10 mouse cellular contexts compared by ENCODE assay signal in genomic region chr8:46777760-46778460, GRCm38 (mm10). TPM values are rescaled to one million over a fixed set of nuclear protein-coding genes. Genes with fewer than 3 reads are reported as not detected.
DNase-seq lines count a peak whose midpoint lies in the region; ATAC-seq and TF ChIP-seq lines count a peak whose summit lies in the region.
"Had no signal": no experiment of that assay in that cellular context is flagged by ENCODE, and none has a peak within 500 bp of the region (broad histone marks: within the 10 kb centered on the region; RNA-seq: fewer than 3 reads in every experiment).

No protein-coding gene starts in this region.

- DNase-seq in kidney, adult 18-20 months: peak; percentile 49
- DNase-seq in kidney, adult 8-10 months: peak; percentile 58 to 60
- peak; percentile 80 to 87 for DNase-seq in lung, postnatal 4 days
- no peak for DNase-seq in T-cell, adult 2 months (ENCODE audit: low spot score)
- DNase-seq in layer of hippocampus, postnatal 14 days (ENCODE audit: low spot score in 2 of 2): no peak
- no peak for DNase-seq in hindbrain, embryonic 14.5 days (ENCODE audit: low spot score)

- no peak for TF ChIP-seq POLR2A in bone marrow, adult 2 months (IDR thresholded peaks at IDR 0.05; ENCODE audit: borderline replicate concordance, control insufficient read depth, low read depth, low read length)

- no peaks in the 10 kb centered on the region for H3K4me1 ChIP-seq in kidney, embryonic 16.5 days (ENCODE audit: insufficient read depth, low read length)
- peaks cover 2% of the 10 kb centered on the region for H3K4me1 ChIP-seq in bone marrow, adult 2 months (ENCODE audit: control insufficient read depth, insufficient read depth, low read length)
- no peaks in the 10 kb centered on the region for H3K4me1 ChIP-seq in hindbrain, embryonic 14.5 days (replicated peaks; ENCODE audit: control insufficient read depth, insufficient read depth, low read length)

- no peak overlapping the region; the same call in 1 of the 2 replicates for H3K27ac ChIP-seq in kidney, embryonic 16.5 days (ENCODE audit: low read length)
- H3K27ac ChIP-seq in bone marrow, adult 2 months (ENCODE audit: control insufficient read depth, insufficient read depth, low read depth, low read length, poor library complexity): peak overlapping the region; percentile 52; the same call in 1 of the 2 replicates
- no peak overlapping the region for H3K27ac ChIP-seq in hindbrain, embryonic 14.5 days

- ATAC-seq in kidney, embryonic 16.5 days (ENCODE audit: low FRiP score, low TSS enrichment): no peak
- no peak for ATAC-seq in hindbrain, embryonic 14.5 days (ENCODE audit: low FRiP score)

- 88% methylated on average over 10 of the region's 10 CpGs for WGBS in kidney, embryonic 16.5 days
- 49% methylated on average over 10 of the region's 10 CpGs for WGBS in bone marrow, adult 2 months
- WGBS in hindbrain, embryonic 14.5 days: 93% methylated on average over 10 of the region's 10 CpGs

- H3K4me3 ChIP-seq in kidney, embryonic 16.5 days (ENCODE audit: low read length): no peak overlapping the region
- H3K4me3 ChIP-seq in bone marrow, adult 2 months (replicated peaks; ENCODE audit: control insufficient read depth, low read depth, low read length): peak overlapping the region; percentile 21
- H3K4me3 ChIP-seq in hindbrain, embryonic 14.5 days (replicated peaks; ENCODE audit: low read length): no peak overlapping the region
- H3K4me3 ChIP-seq: megakaryocyte, embryonic 14.5 days had no signal

- no peak for TF ChIP-seq CTCF in bone marrow, adult 2 months (IDR thresholded peaks at IDR 0.05; ENCODE audit: control insufficient read depth, insufficient read depth, low read length)

- H3K36me3 ChIP-seq in kidney, embryonic 16.5 days (ENCODE audit: insufficient read depth, low read length): peaks cover 9% of the 10 kb centered on the region
- no peaks in the 10 kb centered on the region for H3K36me3 ChIP-seq in hindbrain, embryonic 14.5 days (replicated peaks; ENCODE audit: control insufficient read depth, insufficient read depth)

- no peak overlapping the region for H3K4me2 ChIP-seq in kidney, embryonic 16.5 days (replicated peaks; ENCODE audit: low read depth, low read length)
- no peak overlapping the region for H3K4me2 ChIP-seq in hindbrain, embryonic 14.5 days (replicated peaks)

- no peak overlapping the region for H3K9ac ChIP-seq in kidney, embryonic 16.5 days (replicated peaks; ENCODE audit: low read length)
- no peak overlapping the region for H3K9ac ChIP-seq in hindbrain, embryonic 14.5 days

- no peaks in the 10 kb centered on the region for H3K27me3 ChIP-seq in kidney, embryonic 16.5 days (ENCODE audit: insufficient read depth, low read length)
- no peaks in the 10 kb centered on the region for H3K27me3 ChIP-seq in hindbrain, embryonic 14.5 days (ENCODE audit: control insufficient read depth, insufficient read depth, low read length)
- H3K27me3 ChIP-seq: CH12.LX; megakaryocyte, embryonic 14.5 days had no signal

- H3K9me3 ChIP-seq in kidney, embryonic 16.5 days (ENCODE audit: low read length): no peaks in the 10 kb centered on the region
- H3K9me3 ChIP-seq in hindbrain, embryonic 14.5 days (ENCODE audit: control insufficient read depth, low read length): no peaks in the 10 kb centered on the region; the same call in 1 of the 2 replicates

RNA-seq across cellular contexts. Expression of gene Irf2, which starts 38.4 kb away (rescaled TPM):
- 19.2 and 21.5 TPM in 2 replicates for polyA plus RNA-seq in kidney, embryonic 16.5 days (2015; fragmentation: Nextera tagmentation; extraction: Ambion mirVana)
- 55.3 and 63.2 TPM in 2 replicates for polyA plus RNA-seq in bone marrow, adult 2 months (2011; ENCODE audit: insufficient read depth, insufficient read length, low replicate concordance, missing spikeins)
- total RNA-seq in layer of hippocampus, postnatal 14 days (2021): 10 to 100 TPM; 48.9 to 51.1 TPM
- polyA plus RNA-seq in hindbrain, embryonic 14.5 days (2014; fragmentation: Nextera tagmentation; extraction: Ambion mirVana): 10.7 and 11.0 TPM in 2 replicates

Comparison
In these comparisons a context has a peak if more than half of its experiments do, and no peak if none do; other contexts are left out.
1. DNase-seq: peak in kidney, adult 18-20 months (single experiment), kidney, adult 8-10 months (2 of 2) and lung, postnatal 4 days (2 of 2); none in T-cell, adult 2 months (single experiment), layer of hippocampus, postnatal 14 days (0 of 2) and hindbrain, embryonic 14.5 days (single experiment).